Comparison of ENCODE assay signal across 15 mouse cellular contexts in the genomic region with DNA sequence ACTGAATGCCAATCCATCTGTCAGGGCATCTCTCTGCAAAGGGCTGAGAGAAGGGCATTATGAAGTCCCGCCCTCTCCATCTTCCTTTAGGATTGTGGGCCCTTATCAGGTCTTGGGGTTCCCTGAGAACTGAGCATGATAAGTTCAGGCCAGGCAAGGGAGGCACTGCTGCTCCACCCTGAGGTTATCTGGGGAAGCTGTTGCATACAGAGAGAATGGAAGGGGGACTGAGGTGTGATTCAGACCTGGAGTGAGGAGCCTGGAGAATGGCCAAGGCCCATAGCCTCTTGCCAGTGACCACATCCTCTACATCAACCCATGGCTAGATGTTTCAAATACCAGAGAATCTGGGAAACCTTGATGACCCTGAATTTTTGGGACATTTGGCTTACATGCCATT.
DNase-seq lines count a peak whose midpoint lies in the region; ATAC-seq and TF ChIP-seq lines count a peak whose summit lies in the region.
"Had no signal": no experiment of that assay in that cellular context is flagged by ENCODE, and none has a peak within 500 bp of the region (broad histone marks: within the 10 kb centered on the region; RNA-seq: fewer than 3 reads in every experiment).

No protein-coding gene starts in this region.

- no peak for DNase-seq in gastrocnemius, adult 2 months
- no peak for DNase-seq in gastrocnemius, postnatal 14 days
- DNase-seq in kidney, postnatal 10 days, result peak; percentile 29
- no peak for DNase-seq in kidney, adult 11 months
- peak; percentile 71 for DNase-seq in liver
- DNase-seq in stomach, postnatal 0 days (ENCODE audit: low spot score), result no peak
- no peak for DNase-seq in frontal cortex, postnatal 25 days (ENCODE audit: low spot score in 2 of 2)
- DNase-seq: adrenal gland, postnatal 36 days; B cell, adult 2 months; cerebellum, postnatal 36 days; thymus, postnatal 36 days had no signal

- H3K4me3 ChIP-seq in gastrocnemius, adult 2 months, result no peak overlapping the region
- H3K4me3 ChIP-seq in stomach, postnatal 0 days (ENCODE audit: low read depth, low read length), result no peak overlapping the region
- H3K4me3 ChIP-seq: forebrain, embryonic 15.5 days; heart, embryonic 12.5 days; midbrain, embryonic 10.5 days had no signal

- no peak for TF ChIP-seq EP300 in stomach, postnatal 0 days (optimal IDR thresholded peaks at IDR 0.05)

- peak overlapping the region; percentile 10; the same call in 1 of the 2 replicates for H3K27ac ChIP-seq in gastrocnemius, adult 2 months
- no peak overlapping the region for H3K27ac ChIP-seq in stomach, postnatal 0 days (replicated peaks)
- H3K27ac ChIP-seq: forebrain, embryonic 15.5 days; midbrain, embryonic 10.5 days had no signal

- H3K9me3 ChIP-seq in stomach, postnatal 0 days (ENCODE audit: control insufficient read depth, low read length), result no peaks in the 10 kb centered on the region
- H3K9me3 ChIP-seq: forebrain, embryonic 15.5 days; heart, embryonic 12.5 days; midbrain, embryonic 10.5 days had no signal

- H3K36me3 ChIP-seq in stomach, postnatal 0 days (ENCODE audit: control insufficient read depth, insufficient read depth, low read length), result no peaks in the 10 kb centered on the region

- no peak for ATAC-seq in stomach, postnatal 0 days (ENCODE audit: low FRiP score, low TSS enrichment)
- no peak for ATAC-seq in activated CD4-positive, CD25-positive, alpha-beta regulatory T cell, adult 4 months
- ATAC-seq: forebrain, embryonic 15.5 days had no signal

- H3K4me1 ChIP-seq in stomach, postnatal 0 days (replicated peaks; ENCODE audit: control insufficient read depth, insufficient read depth), result no peaks in the 10 kb centered on the region
- H3K4me1 ChIP-seq: forebrain, embryonic 15.5 days had no signal

- no peak for TF ChIP-seq CTCF in gastrocnemius, adult 2 months (IDR thresholded peaks at IDR 0.05)
- TF ChIP-seq CTCF in stomach, postnatal 0 days (IDR thresholded peaks at IDR 0.05; ENCODE audit: low read depth), result peak; percentile 25

- WGBS in stomach, postnatal 0 days, result 90% methylated on average over 1 of the region's 1 CpGs

- intact Hi-C loops in gastrocnemius, adult 2 months (cut with DNase I), result loop anchor here (2.0 to 10.0 kb wide), 3 partner anchors 99 to 271 kb away; no protein-coding TSS in a partner anchor
- intact Hi-C loops in gastrocnemius, postnatal 14 days (cut with DNase I; ENCODE audit: low total_unique reads), result loop anchor here (5.0 kb wide), 1 partner anchor 159 kb away; no protein-coding TSS in a partner anchor

- no peak overlapping the region for H3K9ac ChIP-seq in stomach, postnatal 0 days (ENCODE audit: low read length)
- H3K9ac ChIP-seq: forebrain, embryonic 15.5 days; heart, embryonic 12.5 days had no signal

- no peaks in the 10 kb centered on the region for H3K27me3 ChIP-seq in stomach, postnatal 0 days (ENCODE audit: control insufficient read depth, insufficient read depth, low read length)
- H3K27me3 ChIP-seq: forebrain, embryonic 15.5 days; heart, embryonic 12.5 days had no signal

- H3K4me2 ChIP-seq in stomach, postnatal 0 days (replicated peaks; ENCODE audit: low read depth), result no peak overlapping the region
- H3K4me2 ChIP-seq: forebrain, embryonic 15.5 days; heart, embryonic 12.5 days had no signal

Comparison
In these comparisons a context has a peak if more than half of its experiments do, and no peak if none do; other contexts are left out.
1. DNase-seq: peak in kidney, postnatal 10 days (single experiment) and liver (single experiment); none in gastrocnemius, adult 2 months (single experiment), gastrocnemius, postnatal 14 days (single experiment), kidney, adult 11 months (single experiment), stomach, postnatal 0 days (single experiment) and frontal cortex, postnatal 25 days (0 of 2).